Mouse (Mus musculus): ENCODE measurements at regions not wholly inside any gene's neighbourhood (a gene's known extent, or its start where the extent isn't known, plus 50 kb on each side); places are given as distances from the start of the nearest gene placed in this dataset.

- no peak overlapping the region for H3K27ac ChIP-seq (replicated peaks)
- H3K9me3 ChIP-seq, result no peaks in the 10 kb centered on the region
- WGBS, result 87% methylated on average over 8 of the region's 8 CpGs
- no peaks in the 10 kb centered on the region for H3K4me1 ChIP-seq
- no peaks in the 10 kb centered on the region for H3K27me3 ChIP-seq (replicated peaks; ENCODE audit: low read depth, poor library complexity, severe bottlenecking)
- no peaks in the 10 kb centered on the region for H3K36me3 ChIP-seq (replicated peaks)
- DNase-seq (ENCODE audit: low spot score), result no peak
- H3K4me3 ChIP-seq, result no peak overlapping the region
Measured at GRCm38 (mm10) chr14:99713069-99713830, 414.8 kb downstream of the Klf5 start.

GRCm38 (mm10) chr14:99733474-99734199, 435.1 kb downstream of the Klf5 start:
- WGBS, result 89% methylated on average over 7 of the region's 7 CpGs

GRCm38 (mm10) chr14:99734200-99734567, 435.7 kb downstream of the Klf5 start:
- Histone ChIP-seq H3K36me3 (replicated peaks) (no peaks in the 10 kb centered on the region), H3K27ac (replicated peaks) (no peak overlapping the region), H3K27me3 (replicated peaks; ENCODE audit: low read depth, poor library complexity, severe bottlenecking) (no peaks in the 10 kb centered on the region), H3K4me1 (no peaks in the 10 kb centered on the region), H3K4me3 (no peak overlapping the region), H3K9me3 (no peaks in the 10 kb centered on the region)
- 88% methylated on average over 7 of the region's 7 CpGs for WGBS
- no peak for DNase-seq (ENCODE audit: low spot score)

More at GRCm38 (mm10) chr14:99733474-99734199, 435.1 kb downstream of the Klf5 start:
- Histone ChIP-seq H3K4me3 (no peak overlapping the region), H3K4me1 (no peaks in the 10 kb centered on the region), H3K9me3 (no peaks in the 10 kb centered on the region), H3K27ac (replicated peaks) (no peak overlapping the region), H3K36me3 (replicated peaks) (no peaks in the 10 kb centered on the region), H3K27me3 (replicated peaks; ENCODE audit: low read depth, poor library complexity, severe bottlenecking) (no peaks in the 10 kb centered on the region)
- DNase-seq (ENCODE audit: low spot score), result no peak

GRCm38 (mm10) chr14:99743625-99744297, 445.3 kb downstream of the Klf5 start:
- Histone ChIP-seq H3K9me3 (no peaks in the 10 kb centered on the region), H3K27me3 (replicated peaks; ENCODE audit: low read depth, poor library complexity, severe bottlenecking) (no peaks in the 10 kb centered on the region), H3K27ac (replicated peaks) (no peak overlapping the region), H3K4me3 (no peak overlapping the region), H3K36me3 (replicated peaks) (no peaks in the 10 kb centered on the region), H3K4me1 (no peaks in the 10 kb centered on the region)
- DNase-seq (ENCODE audit: low spot score), result no peak
- whole genome bisulfite sequencing, result 88% methylated on average over 17 of the region's 17 CpGs

- H3K4me1 ChIP-seq, result no peaks in the 10 kb centered on the region
- H3K27me3 ChIP-seq (replicated peaks; ENCODE audit: low read depth, poor library complexity, severe bottlenecking), result no peaks in the 10 kb centered on the region
- no peaks in the 10 kb centered on the region for H3K9me3 ChIP-seq
- no peak for DNase-seq (ENCODE audit: low spot score)
- no peak overlapping the region for H3K4me3 ChIP-seq
- H3K36me3 ChIP-seq (replicated peaks), result no peaks in the 10 kb centered on the region
- no peak overlapping the region for H3K27ac ChIP-seq (replicated peaks)
- WGBS, result 85% methylated on average over 7 of the region's 7 CpGs
Measured at GRCm38 (mm10) chr14:99745209-99745608, 446.7 kb downstream of the Klf5 start.

GRCm38 (mm10) chr14:99748166-99748565, 449.7 kb downstream of the Klf5 start:
- Histone ChIP-seq H3K36me3 (replicated peaks) (no peaks in the 10 kb centered on the region), H3K27ac (replicated peaks) (no peak overlapping the region), H3K9me3 (no peaks in the 10 kb centered on the region), H3K4me1 (no peaks in the 10 kb centered on the region), H3K27me3 (replicated peaks; ENCODE audit: low read depth, poor library complexity, severe bottlenecking) (no peaks in the 10 kb centered on the region), H3K4me3 (no peak overlapping the region)
- DNase-seq (ENCODE audit: low spot score), result no peak
- WGBS, result 85% methylated on average over 17 of the region's 17 CpGs

- Histone ChIP-seq H3K4me3 (no peak overlapping the region), H3K4me1 (no peaks in the 10 kb centered on the region), H3K36me3 (replicated peaks) (no peaks in the 10 kb centered on the region), H3K27ac (replicated peaks) (no peak overlapping the region), H3K9me3 (no peaks in the 10 kb centered on the region), H3K27me3 (replicated peaks; ENCODE audit: low read depth, poor library complexity, severe bottlenecking) (no peaks in the 10 kb centered on the region)
- no peak for DNase-seq (ENCODE audit: low spot score)
- WGBS, result 82% methylated on average over 12 of the region's 12 CpGs
Measured at GRCm38 (mm10) chr14:99749308-99750305, 451.1 kb downstream of the Klf5 start.

- Histone ChIP-seq H3K27ac (replicated peaks) (no peak overlapping the region), H3K9me3 (no peaks in the 10 kb centered on the region), H3K4me3 (no peak overlapping the region), H3K36me3 (replicated peaks) (no peaks in the 10 kb centered on the region), H3K4me1 (peaks cover 8% of the 10 kb centered on the region), H3K27me3 (replicated peaks; ENCODE audit: low read depth, poor library complexity, severe bottlenecking) (no peaks in the 10 kb centered on the region)
- no peak for DNase-seq (ENCODE audit: low spot score)
- 66% methylated on average over 5 of the region's 5 CpGs for WGBS
Measured at GRCm38 (mm10) chr14:99758045-99758444, 459.6 kb downstream of the Klf5 start.

GRCm38 (mm10) chr14:99763336-99763735, 464.8 kb downstream of the Klf5 start:
- Histone ChIP-seq H3K9me3 (no peaks in the 10 kb centered on the region), H3K27me3 (replicated peaks; ENCODE audit: low read depth, poor library complexity, severe bottlenecking) (no peaks in the 10 kb centered on the region), H3K4me3 (no peak overlapping the region), H3K4me1 (no peaks in the 10 kb centered on the region), H3K36me3 (replicated peaks) (no peaks in the 10 kb centered on the region), H3K27ac (replicated peaks) (no peak overlapping the region)
- DNase-seq (ENCODE audit: low spot score), result no peak
- WGBS, result 50% methylated on average over 3 of the region's 3 CpGs

GRCm38 (mm10) chr14:99771009-99771408, 472.5 kb downstream of the Klf5 start:
- WGBS, result 86% methylated on average over 1 of the region's 1 CpGs

GRCm38 (mm10) chr14:99772774-99773423, 474.4 kb downstream of the Klf5 start:
- Histone ChIP-seq H3K36me3 (replicated peaks) (no peaks in the 10 kb centered on the region), H3K9me3 (no peaks in the 10 kb centered on the region), H3K27ac (replicated peaks) (no peak overlapping the region), H3K27me3 (replicated peaks; ENCODE audit: low read depth, poor library complexity, severe bottlenecking) (no peaks in the 10 kb centered on the region), H3K4me3 (no peak overlapping the region), H3K4me1 (no peaks in the 10 kb centered on the region)
- no peak for DNase-seq (ENCODE audit: low spot score)
- WGBS, result 84% methylated on average over 19 of the region's 19 CpGs

More at GRCm38 (mm10) chr14:99771009-99771408, 472.5 kb downstream of the Klf5 start:
- DNase-seq (ENCODE audit: low spot score), result no peak
- Histone ChIP-seq H3K4me3 (no peak overlapping the region), H3K9me3 (no peaks in the 10 kb centered on the region), H3K27ac (replicated peaks) (no peak overlapping the region), H3K27me3 (replicated peaks; ENCODE audit: low read depth, poor library complexity, severe bottlenecking) (no peaks in the 10 kb centered on the region), H3K36me3 (replicated peaks) (no peaks in the 10 kb centered on the region), H3K4me1 (no peaks in the 10 kb centered on the region)

Measured in embryonic facial prominence, embryonic 10.5 days (tissue).